In the genomic region with DNA sequence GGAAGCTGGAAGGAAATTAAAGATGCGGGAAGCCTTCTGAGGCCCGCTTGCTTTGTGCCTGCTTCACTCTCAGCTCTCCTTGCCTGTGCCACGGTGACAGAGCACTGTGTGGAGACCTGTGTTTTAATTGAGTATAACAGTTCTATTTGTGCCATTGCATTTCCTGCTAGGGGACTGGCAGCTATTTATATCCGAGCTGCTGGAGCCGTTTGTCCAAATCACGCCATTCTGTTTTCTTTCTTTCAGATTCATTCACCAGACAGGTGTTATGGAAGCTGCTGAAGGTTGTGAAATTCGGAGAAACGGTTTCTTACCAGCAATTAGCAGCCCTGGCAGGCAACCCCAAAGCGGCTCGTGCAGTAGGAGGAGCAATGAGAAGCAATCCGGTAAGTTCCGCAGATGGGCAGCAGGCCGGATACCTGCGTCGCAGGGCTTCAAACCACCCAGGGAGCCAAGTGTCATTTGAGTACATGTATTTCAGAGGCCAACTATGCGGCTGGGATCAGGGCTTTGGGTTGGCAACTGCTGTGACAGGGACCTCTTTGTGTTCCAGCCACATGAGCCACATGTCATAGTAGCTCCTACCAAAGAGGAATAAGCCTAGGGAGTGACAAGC, we compare ENCODE assay signal across 9 mouse cellular contexts.
DNase-seq lines count a peak whose midpoint lies in the region; ATAC-seq and TF ChIP-seq lines count a peak whose summit lies in the region.
"Had no signal": no experiment of that assay in that cellular context is flagged by ENCODE, and none has a peak within 500 bp of the region (broad histone marks: within the 10 kb centered on the region; RNA-seq: fewer than 3 reads in every experiment).

No protein-coding gene starts in this region.

- peak; percentile 41; the same call in 1 of the 2 replicates for ATAC-seq in forebrain, embryonic 12.5 days (ENCODE audit: low FRiP score)
- ATAC-seq in hindbrain, postnatal 0 days = 0 out of 2 replicates have a peak, but pooled peaks have one; percentile 15

- no peaks in the 10 kb centered on the region for H3K36me3 ChIP-seq in forebrain, embryonic 12.5 days (replicated peaks)
- no peaks in the 10 kb centered on the region for H3K36me3 ChIP-seq in hindbrain, postnatal 0 days (ENCODE audit: insufficient read depth, low read length)

- peak; percentile 26 for DNase-seq in gastrocnemius, adult 18-20 months (ENCODE audit: low spot score)
- DNase-seq in gastrocnemius, postnatal 4 days (ENCODE audit: low spot score in 2 of 2) = no peak
- DNase-seq in Muller cell, postnatal 12 days (ENCODE audit: inconsistent ontology term) = peak; percentile 2
- peak; percentile 37 for DNase-seq in hindbrain, postnatal 0 days (ENCODE audit: low spot score)
- no peak for DNase-seq in adrenal gland, postnatal 25 days
- DNase-seq in lung, postnatal 10 days = no peak
- no peak for DNase-seq in ovary, postnatal 36 days (ENCODE audit: low spot score)
- DNase-seq: liver had no signal

- H3K4me1 ChIP-seq in forebrain, embryonic 12.5 days = peaks cover 13% of the 10 kb centered on the region
- H3K4me1 ChIP-seq in hindbrain, postnatal 0 days (ENCODE audit: insufficient read depth, low read length) = peaks cover 11% of the 10 kb centered on the region; the same call in 1 of the 2 replicates

- no peak overlapping the region for H3K9ac ChIP-seq in forebrain, embryonic 12.5 days
- H3K9ac ChIP-seq in hindbrain, postnatal 0 days (replicated peaks; ENCODE audit: low read length) = no peak overlapping the region

- no peak for TF ChIP-seq CTCF in hindbrain, postnatal 0 days (IDR thresholded peaks at IDR 0.05; ENCODE audit: low read depth)

- H3K4me2 ChIP-seq in forebrain, embryonic 12.5 days = peak overlapping the region; percentile 22; the same call in 1 of the 2 replicates
- no peak overlapping the region for H3K4me2 ChIP-seq in hindbrain, postnatal 0 days (ENCODE audit: low read depth, low read length)

- no peak overlapping the region for H3K4me3 ChIP-seq in forebrain, embryonic 12.5 days (replicated peaks)
- no peak overlapping the region for H3K4me3 ChIP-seq in hindbrain, postnatal 0 days (ENCODE audit: low read length)

- no peaks in the 10 kb centered on the region for H3K9me3 ChIP-seq in forebrain, embryonic 12.5 days
- no peaks in the 10 kb centered on the region for H3K9me3 ChIP-seq in hindbrain, postnatal 0 days (ENCODE audit: low read length)

- no peak overlapping the region for H3K27ac ChIP-seq in forebrain, embryonic 12.5 days
- peak overlapping the region; percentile 36 for H3K27ac ChIP-seq in hindbrain, postnatal 0 days

- WGBS in forebrain, embryonic 12.5 days = 60% methylated on average over 16 of the region's 16 CpGs
- 40% methylated on average over 16 of the region's 16 CpGs for WGBS in hindbrain, postnatal 0 days

- peaks cover 23% of the 10 kb centered on the region for H3K27me3 ChIP-seq in forebrain, embryonic 12.5 days
- H3K27me3 ChIP-seq in hindbrain, postnatal 0 days (ENCODE audit: insufficient read depth, low read length) = no peaks in the 10 kb centered on the region

Comparison
In these comparisons a context has a peak if more than half of its experiments do, and no peak if none do; other contexts are left out.
1. DNase-seq: peak in gastrocnemius, adult 18-20 months (single experiment), Muller cell, postnatal 12 days (single experiment) and hindbrain, postnatal 0 days (single experiment); none in gastrocnemius, postnatal 4 days (0 of 2), adrenal gland, postnatal 25 days (single experiment), lung, postnatal 10 days (single experiment) and ovary, postnatal 36 days (single experiment).